Mouse (Mus musculus) lung, adult 2 months (tissue): Measurements from ENCODE around the gene Mfn2.

Experiments
- CTCF ChIP-seq: fragments of 200-500 bp; IDR thresholded peaks from 2 replicates; pipeline ENCODE4 v1.5.1; 2011; ENCODE audit warnings: mild to moderate bottlenecking, low read length, control low read depth; ENCODE audit not compliant: insufficient read depth
- POLR2A ChIP-seq: fragments of 200-500 bp; IDR thresholded peaks from 2 replicates; pipeline ENCODE4 v1.6.1; 2011; ENCODE audit warnings: low read depth, mild to moderate bottlenecking, control low read depth, low read length, borderline replicate concordance; ENCODE audit errors: extremely low read depth

DNA sequence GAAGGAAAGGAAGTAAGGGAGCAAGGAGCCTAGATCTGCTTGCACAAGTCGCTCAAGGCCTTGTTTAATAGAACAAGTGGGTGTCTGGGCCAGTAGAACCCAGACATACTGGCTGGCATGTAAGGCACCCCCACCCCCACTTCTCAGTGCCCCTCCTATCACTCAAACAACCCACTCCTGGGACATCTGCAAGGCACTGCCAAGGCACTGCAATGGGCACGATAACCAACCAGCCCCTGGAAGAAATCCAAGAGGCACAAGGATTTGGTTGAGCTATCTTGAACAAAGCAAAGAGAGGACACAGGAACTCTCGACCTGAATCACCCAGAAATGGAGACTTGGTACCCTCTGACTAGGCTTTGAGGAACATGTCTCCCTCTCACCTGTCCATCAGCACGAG, 16.3 kb downstream of the Mfn2 start:
- TF ChIP-seq POLR2A (no peak), CTCF (no peak)
